Mouse (Mus musculus): ENCODE data around the gene Atp2a2.
"Not testable (repeated sequence)": the region's sequence is repeated elsewhere in the genome, so short reads cannot be mapped to it uniquely, and the experiment has no call there.

Gene Atp2a2

DNA sequence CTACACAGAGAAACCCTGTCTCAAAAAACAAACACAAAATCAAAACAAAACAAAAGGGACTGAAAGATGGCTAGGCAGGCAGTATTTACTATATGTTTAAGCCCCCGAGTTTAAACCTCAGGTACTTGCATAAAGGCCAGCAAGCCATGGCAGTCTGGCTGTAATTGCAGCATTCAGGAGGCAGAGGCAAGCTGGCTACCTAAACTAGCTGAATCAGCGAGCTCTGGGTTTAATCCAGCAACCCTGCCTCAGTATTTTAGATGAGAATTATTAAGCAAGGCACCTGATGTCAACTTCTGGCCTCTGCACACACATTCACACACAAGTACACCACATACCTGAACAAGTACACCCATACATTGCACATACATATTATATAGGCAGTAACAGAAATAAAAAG is 4.0 kb downstream of the Atp2a2 start:
- no peak for DNase-seq (ENCODE audit: low read depth, low spot score)

GRCm38 (mm10) chr5:122496990-122497389 is 5.0 kb downstream of the Atp2a2 start:
- no peak for DNase-seq (ENCODE audit: low read depth, low spot score)

GRCm38 (mm10) chr5:122494449-122494848 is 7.6 kb downstream of the Atp2a2 start:
- no peak for DNase-seq (ENCODE audit: low read depth, low spot score)

- DNase-seq (ENCODE audit: low read depth, low spot score) = no peak
These were observed 9.0 kb downstream of the Atp2a2 start for GRCm38 (mm10) chr5:122493035-122493434.

- DNase-seq (ENCODE audit: low read depth, low spot score) = no peak
These were observed 10.6 kb downstream of the Atp2a2 start for GRCm38 (mm10) chr5:122491385-122491784.

DNA sequence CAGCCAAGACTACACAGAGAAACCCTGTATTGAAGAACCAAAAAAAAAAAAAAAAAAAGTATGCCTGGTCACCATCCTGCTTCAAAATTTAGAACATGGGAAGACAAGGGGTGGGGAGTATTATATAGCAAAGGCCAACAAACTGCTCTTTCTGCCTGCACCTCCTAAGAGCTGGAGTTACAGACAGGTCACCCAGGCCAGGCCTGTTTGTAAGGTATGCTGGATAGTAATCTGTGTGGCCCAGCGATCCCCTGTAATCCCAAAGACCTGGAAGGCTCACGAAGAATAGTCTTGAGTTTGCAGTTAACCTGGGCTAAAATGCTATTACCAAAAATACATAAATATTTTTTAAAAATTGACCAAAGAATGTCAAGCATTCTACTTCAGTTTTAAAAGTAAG is 11.9 kb downstream of the Atp2a2 start:
- DNase-seq (ENCODE audit: low read depth, low spot score) = no peak

DNA sequence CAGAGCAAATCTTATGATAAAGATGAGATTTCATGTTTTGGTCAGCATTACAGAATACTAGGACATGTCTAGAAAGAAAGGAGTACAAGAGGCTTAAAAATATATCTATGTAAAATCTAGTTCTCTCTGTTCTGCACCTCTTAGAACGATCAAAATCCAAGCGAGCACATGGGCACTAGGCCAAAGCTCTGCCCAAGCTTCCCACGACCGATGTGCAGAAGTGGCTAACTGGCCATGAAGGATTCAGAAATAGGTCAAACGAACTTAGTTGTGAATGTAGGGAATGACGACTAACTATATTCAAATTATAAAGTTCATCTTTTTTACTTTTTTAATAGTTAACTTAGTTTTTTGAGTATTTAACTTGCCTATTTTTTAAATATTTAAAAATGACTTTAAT is 14.2 kb downstream of the Atp2a2 start:
- DNase-seq (ENCODE audit: low read depth, low spot score) = no peak

DNA sequence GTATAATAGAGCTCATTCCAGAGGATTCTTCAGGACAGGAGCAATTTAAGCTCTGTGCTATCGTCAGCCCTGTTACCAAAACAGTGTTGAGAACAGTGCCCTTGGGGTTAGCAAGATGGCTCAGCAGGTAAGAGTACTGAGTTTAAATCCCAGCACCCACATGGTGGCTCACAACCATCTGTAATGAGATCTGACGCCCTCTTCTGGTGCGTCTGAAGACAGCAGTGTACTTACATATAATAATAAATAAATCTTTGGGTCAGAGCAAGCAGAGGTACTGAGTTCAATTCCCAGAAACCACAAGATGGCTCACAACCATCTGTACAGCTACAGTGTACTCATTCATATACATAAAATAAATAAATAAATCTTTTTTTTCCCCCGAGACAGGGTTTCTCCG is 15.8 kb downstream of the Atp2a2 start:
- DNase-seq (ENCODE audit: low read depth, low spot score) = not testable (repeated sequence)

GRCm38 (mm10) chr5:122482733-122483391 is 19.2 kb downstream of the Atp2a2 start:
- DNase-seq (ENCODE audit: low read depth, low spot score) = no peak

DNA sequence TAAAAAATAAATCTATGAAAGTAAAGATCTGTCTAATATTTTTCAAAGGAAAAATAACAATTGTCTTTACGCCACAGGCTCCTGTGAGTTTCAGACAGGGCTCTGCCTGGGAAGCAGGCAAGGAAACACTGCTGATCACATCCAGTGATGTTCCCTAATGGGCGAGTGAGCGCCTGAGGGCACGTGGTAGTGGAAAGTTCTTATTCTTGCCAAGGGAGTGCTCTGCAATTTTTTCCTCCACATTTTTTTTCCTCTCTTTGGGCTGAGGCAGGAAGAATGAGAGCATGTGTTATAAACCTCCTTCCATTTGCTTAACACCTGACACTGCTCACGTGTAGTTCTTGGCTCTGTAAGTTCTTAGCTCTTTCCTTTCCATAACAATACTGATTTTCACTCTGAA is 20.2 kb downstream of the Atp2a2 start:
- DNase-seq (ENCODE audit: low read depth, low spot score) = no peak

- DNase-seq (ENCODE audit: low read depth, low spot score) = no peak
These were observed 22.9 kb downstream of the Atp2a2 start for GRCm38 (mm10) chr5:122479131-122479530.

DNA sequence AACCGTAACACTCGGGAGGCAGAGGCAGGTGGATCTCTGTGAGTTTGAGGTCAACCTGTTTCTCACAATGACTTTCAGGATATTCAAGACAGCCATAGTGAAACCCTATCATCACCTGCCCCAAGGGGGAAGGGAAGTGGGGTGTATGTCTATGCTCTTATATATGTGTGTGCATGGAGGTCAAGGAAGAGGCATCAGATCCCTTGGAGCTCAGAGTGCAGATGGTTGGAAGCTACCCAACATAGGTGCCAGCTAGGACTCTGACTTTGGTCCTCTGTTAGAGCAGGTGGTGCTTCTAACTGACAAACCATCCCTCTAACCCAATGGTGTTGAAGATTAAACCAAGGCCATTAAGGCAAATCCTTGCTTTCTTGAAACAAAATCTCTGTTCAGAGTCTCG is 24.5 kb downstream of the Atp2a2 start:
- DNase-seq (ENCODE audit: low read depth, low spot score) = no peak

- DNase-seq (ENCODE audit: low read depth, low spot score) = no peak
These were observed 25.9 kb downstream of the Atp2a2 start for GRCm38 (mm10) chr5:122476078-122476477.

- no peak for DNase-seq (ENCODE audit: low read depth, low spot score)
These were observed 27.2 kb downstream of the Atp2a2 start for GRCm38 (mm10) chr5:122474643-122475363.

GRCm38 (mm10) chr5:122471658-122472057 is 30.4 kb downstream of the Atp2a2 start:
- DNase-seq (ENCODE audit: low read depth, low spot score) = no peak

- DNase-seq (ENCODE audit: low read depth, low spot score) = no peak
These were observed 40.6 kb downstream of the Atp2a2 start for GRCm38 (mm10) chr5:122461431-122461830.

GRCm38 (mm10) chr5:122460656-122461055 is 41.4 kb downstream of the Atp2a2 start:
- DNase-seq (ENCODE audit: low read depth, low spot score) = no peak

GRCm38 (mm10) chr5:122459335-122459734 is 42.7 kb downstream of the Atp2a2 start:
- DNase-seq (ENCODE audit: low read depth, low spot score) = no peak

DNA sequence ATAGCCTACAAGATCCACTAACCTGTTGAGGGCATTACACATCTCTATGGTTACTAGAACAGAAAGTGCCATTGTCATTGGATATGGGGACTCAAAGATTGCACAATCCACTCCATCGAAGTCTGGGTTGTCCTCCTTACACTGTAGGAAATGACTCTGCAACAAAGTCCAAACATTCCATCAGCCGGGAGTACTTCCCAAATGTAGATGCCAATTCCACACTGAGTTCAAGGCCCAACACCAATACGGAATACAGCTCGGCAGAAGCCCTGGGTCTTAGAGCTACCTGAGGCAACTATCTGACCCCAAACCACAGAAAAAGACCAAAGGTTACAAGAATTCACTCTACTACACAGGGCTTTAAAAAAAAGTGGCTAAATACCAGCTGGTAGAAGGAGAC is 44.0 kb downstream of the Atp2a2 start:
- no peak for DNase-seq (ENCODE audit: low read depth, low spot score)

GRCm38 (mm10) chr5:122457054-122457453 is 45.0 kb downstream of the Atp2a2 start:
- DNase-seq (ENCODE audit: low read depth, low spot score) = not testable (repeated sequence)

DNA sequence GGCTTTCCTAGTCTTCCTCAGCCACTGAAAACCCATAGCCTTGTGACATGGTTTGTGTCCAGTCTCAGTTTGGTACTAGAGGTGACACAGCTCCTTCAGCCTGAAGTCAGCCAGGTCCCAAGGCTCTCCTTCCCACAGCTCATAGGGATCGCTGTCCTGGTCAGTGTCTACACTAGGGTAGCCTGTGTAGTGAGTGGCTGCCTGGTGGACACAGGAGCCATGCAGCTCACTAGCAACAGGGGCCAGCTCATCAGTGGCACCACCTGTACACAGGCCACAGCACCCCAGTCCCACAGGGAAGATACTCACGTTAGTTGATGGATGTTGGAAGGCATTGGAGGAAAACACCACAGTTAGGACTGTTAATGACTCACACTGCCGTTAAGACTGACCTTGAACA is 46.4 kb downstream of the Atp2a2 start:
- DNase-seq (ENCODE audit: low read depth, low spot score) = no peak

DNA sequence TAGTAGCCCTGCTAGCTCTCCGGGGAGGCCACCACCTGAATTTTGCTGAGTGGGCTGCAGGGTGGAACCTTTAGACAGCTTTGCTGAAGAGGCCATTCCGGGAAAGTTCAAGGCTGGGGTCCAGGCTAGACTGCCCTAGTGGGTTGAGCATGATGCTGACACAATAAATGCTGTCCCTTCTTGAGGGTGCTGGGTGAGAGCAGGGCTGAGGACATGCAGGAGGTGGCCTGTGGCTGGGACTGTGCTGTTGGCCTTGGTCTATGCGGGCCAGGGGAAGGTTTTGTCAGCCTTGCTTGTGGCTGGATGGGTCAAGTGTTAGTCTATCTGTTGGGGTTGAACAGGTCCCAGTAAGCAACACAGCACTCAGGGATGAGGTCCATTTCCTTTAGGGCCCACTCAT is 47.1 kb downstream of the Atp2a2 start:
- no peak for DNase-seq (ENCODE audit: low read depth, low spot score)

- no peak for DNase-seq (ENCODE audit: low read depth, low spot score)
These were observed 47.6 kb downstream of the Atp2a2 start for GRCm38 (mm10) chr5:122454442-122454841.
